Mouse (Mus musculus) neural tube, embryonic 13.5 days (tissue): Measurements from ENCODE around the gene Fgfr2. TPM values are rescaled to one million over a fixed set of nuclear protein-coding genes. Genes with fewer than 3 reads are reported as not detected.

Experiments
- ATAC-seq: fragments of 200-750 bp; cut with Nextera tagmentation; 2 replicates; pipeline ENCODE4 v1.8.0; 2017; ENCODE audit warnings: low read depth, mild to moderate bottlenecking, moderate TSS enrichment, moderate library complexity
- H3K27ac ChIP-seq: fragments of 300-500 bp; sonication (generic); replicated peaks from 2 replicates; pipeline ENCODE4 v1.5.1; 2015; ENCODE audit warnings: moderate library complexity, mild to moderate bottlenecking, inconsistent platforms
- H3K27me3 ChIP-seq: fragments of 300-500 bp; sonication (generic); 2 replicates; pipeline ENCODE4 v1.6.1; 2015; ENCODE audit warnings: mild to moderate bottlenecking, inconsistent platforms
- H3K36me3 ChIP-seq: fragments of 300-500 bp; sonication (generic); 2 replicates; pipeline ENCODE4 v1.6.1; 2015; ENCODE audit warnings: mild to moderate bottlenecking, inconsistent platforms
- H3K4me1 ChIP-seq: fragments of 300-500 bp; sonication (generic); replicated peaks from 2 replicates; pipeline ENCODE4 v1.6.1; 2015; ENCODE audit warnings: inconsistent platforms
- H3K4me2 ChIP-seq: fragments of 300-500 bp; sonication (generic); 2 replicates; pipeline ENCODE4 v1.6.1; 2015; ENCODE audit warnings: inconsistent platforms, mild to moderate bottlenecking, moderate library complexity
- H3K4me3 ChIP-seq: fragments of 300-500 bp; sonication (generic); 2 replicates; pipeline ENCODE4 v1.5.1; 2015; ENCODE audit warnings: mild to moderate bottlenecking, inconsistent platforms
- H3K9ac ChIP-seq: fragments of 300-500 bp; sonication (generic); 2 replicates; pipeline ENCODE4 v1.6.1; 2015; ENCODE audit warnings: moderate library complexity, mild to moderate bottlenecking, inconsistent platforms
- H3K9me3 ChIP-seq: fragments of 300-500 bp; sonication (generic); 2 replicates; pipeline ENCODE4 v1.6.1; 2016; ENCODE audit warnings: inconsistent platforms
- WGBS: fragments of 180-500 bp; shearing (Covaris S2); methylation state at CpG from one replicate; pipeline ENCODE4 v1.1.7; 2015; 5-methylcytosine and 5-hydroxymethylcytosine counted together
- polyA plus RNA-seq: library from polyadenylated mRNA; unstranded; fragments of >200 nt; fragmentation: Nextera tagmentation; extraction: Ambion mirVana; gene quantifications from 2 replicates; pipeline ENCODE4 v1.2.1, GENCODE M21; 2015

Gene Fgfr2
- polyA plus RNA-seq, 1 experiment from 2014 or later, result 22.9 TPM

GRCm38 (mm10) chr7:132154368-132154961 lies 968.7 kb downstream of the Fgfr2 start, which contains the start of gene Cpxm2:
Cpxm2 (minus strand) TSS chr7:132154739.
- no peak for ATAC-seq
- WGBS, result 3% methylated on average over 42 of the region's 43 CpGs
- H3K27ac ChIP-seq, result no peak within 1 kb of the TSS

GRCm38 (mm10) chr7:132153725-132154147 lies 969.4 kb downstream of the Fgfr2 start:
- no peak for ATAC-seq
- Histone ChIP-seq H3K9me3 (no peaks in the 10 kb centered on the region), H3K36me3 (no peaks in the 10 kb centered on the region), H3K4me3 (peak overlapping the region; percentile 34; the same call in 1 of the 2 replicates), H3K27me3 (peaks cover 36% of the 10 kb centered on the region), H3K4me2 (peak overlapping the region; percentile 70), H3K4me1 (peaks cover 28% of the 10 kb centered on the region), H3K27ac (no peak overlapping the region), H3K9ac (no peak overlapping the region)
- 30% methylated on average over 6 of the region's 6 CpGs for whole genome bisulfite sequencing

More at GRCm38 (mm10) chr7:132154368-132154961, 968.7 kb downstream of the Fgfr2 start, which contains the start of gene Cpxm2:
- H3K4me2 ChIP-seq, result peak within 1 kb of the TSS; percentile 70
- H3K36me3 ChIP-seq, result no peaks in the 10 kb centered on the region
- H3K9ac ChIP-seq, result peak within 1 kb of the TSS; percentile 66
- H3K4me1 ChIP-seq, result peaks cover 28% of the 10 kb centered on the region
- no peaks in the 10 kb centered on the region for H3K9me3 ChIP-seq
- H3K27me3 ChIP-seq, result peaks cover 36% of the 10 kb centered on the region
- peak within 1 kb of the TSS; percentile 34 for H3K4me3 ChIP-seq

GRCm38 (mm10) chr7:132145227-132145800 lies 977.8 kb downstream of the Fgfr2 start:
- H3K4me2 ChIP-seq, result no peak overlapping the region
- H3K36me3 ChIP-seq, result no peaks in the 10 kb centered on the region
- H3K9ac ChIP-seq, result no peak overlapping the region
- H3K27me3 ChIP-seq, result no peaks in the 10 kb centered on the region
- ATAC-seq, result no peak
- H3K4me1 ChIP-seq, result no peaks in the 10 kb centered on the region
- no peak overlapping the region for H3K27ac ChIP-seq
- H3K9me3 ChIP-seq, result no peaks in the 10 kb centered on the region
- 80% methylated on average over 15 of the region's 15 CpGs for WGBS
- H3K4me3 ChIP-seq, result no peak overlapping the region

DNA sequence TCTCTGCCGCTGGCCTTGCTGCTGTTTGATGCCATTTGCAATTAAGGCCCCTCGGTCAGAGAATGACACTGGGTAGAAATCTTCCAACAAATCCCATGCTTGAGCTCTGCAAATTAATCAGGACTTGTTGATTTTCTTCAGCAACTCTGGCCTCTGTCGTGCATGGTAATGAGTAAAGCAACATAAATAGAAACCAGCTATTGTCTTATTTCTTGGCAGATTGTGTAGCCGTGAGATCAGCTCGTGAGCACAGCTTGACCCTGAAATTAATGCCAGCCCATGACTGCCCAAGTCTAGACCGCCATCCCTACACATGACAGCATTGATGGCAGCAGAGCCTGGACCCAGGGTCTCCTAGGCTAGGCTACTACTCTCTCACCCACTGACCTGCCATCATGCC lies 994.5 kb downstream of the Fgfr2 start:
- 65% methylated on average over 6 of the region's 6 CpGs for WGBS
- Histone ChIP-seq H3K36me3 (no peaks in the 10 kb centered on the region), H3K4me3 (no peak overlapping the region), H3K27me3 (no peaks in the 10 kb centered on the region), H3K9me3 (no peaks in the 10 kb centered on the region), H3K9ac (no peak overlapping the region), H3K27ac (no peak overlapping the region), H3K4me1 (peaks cover 3% of the 10 kb centered on the region; the same call in 1 of the 2 replicates), H3K4me2 (no peak overlapping the region)
- no peak for ATAC-seq

DNA sequence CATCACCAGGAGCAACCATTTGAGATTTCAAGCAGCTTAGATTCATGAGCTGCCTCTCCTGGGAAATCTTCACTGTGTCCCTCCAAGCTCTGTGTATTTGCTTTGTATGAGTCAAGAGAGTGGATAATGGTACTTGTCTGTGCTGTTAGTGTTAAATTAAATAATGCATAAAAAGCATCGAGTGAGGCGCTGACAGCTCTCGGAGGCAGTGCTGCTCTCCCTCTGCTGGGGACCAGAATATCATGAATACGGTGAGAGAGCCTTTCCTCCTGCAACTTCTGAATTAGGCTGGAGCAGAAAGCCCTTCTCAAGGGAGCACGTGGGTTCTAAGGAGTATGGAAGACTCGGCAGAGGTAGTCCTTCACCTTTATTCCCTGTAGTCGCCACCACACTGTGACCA lies 998.2 kb downstream of the Fgfr2 start:
- ATAC-seq, result no peak
- peaks cover 3% of the 10 kb centered on the region; the same call in 1 of the 2 replicates for H3K4me1 ChIP-seq
- no peak overlapping the region for H3K4me2 ChIP-seq
- H3K27me3 ChIP-seq, result no peaks in the 10 kb centered on the region
- H3K4me3 ChIP-seq, result no peak overlapping the region
- no peaks in the 10 kb centered on the region for H3K9me3 ChIP-seq
- no peak overlapping the region for H3K27ac ChIP-seq
- no peaks in the 10 kb centered on the region for H3K36me3 ChIP-seq
- 66% methylated on average over 7 of the region's 7 CpGs for WGBS
- H3K9ac ChIP-seq, result no peak overlapping the region

- no peak overlapping the region for H3K4me2 ChIP-seq
- no peak overlapping the region for H3K4me3 ChIP-seq
- no peaks in the 10 kb centered on the region for H3K36me3 ChIP-seq
- no peaks in the 10 kb centered on the region for H3K9me3 ChIP-seq
- no peaks in the 10 kb centered on the region for H3K27me3 ChIP-seq
- no peak for ATAC-seq
- no peak overlapping the region for H3K27ac ChIP-seq
- H3K9ac ChIP-seq, result no peak overlapping the region
- H3K4me1 ChIP-seq, result peaks cover 4% of the 10 kb centered on the region; the same call in 1 of the 2 replicates
- WGBS, result 85% methylated on average over 7 of the region's 7 CpGs
Observed at GRCm38 (mm10) chr7:132123211-132123610, 999.9 kb downstream of the Fgfr2 start.

- Histone ChIP-seq H3K4me3 (no peak overlapping the region), H3K27ac (no peak overlapping the region), H3K27me3 (no peaks in the 10 kb centered on the region), H3K4me2 (no peak overlapping the region), H3K9ac (no peak overlapping the region), H3K4me1 (peaks cover 9% of the 10 kb centered on the region; the same call in 1 of the 2 replicates), H3K36me3 (no peaks in the 10 kb centered on the region), H3K9me3 (no peaks in the 10 kb centered on the region)
- ATAC-seq, result no peak
- 84% methylated on average over 4 of the region's 4 CpGs for WGBS
Observed at GRCm38 (mm10) chr7:132119817-132120216, 1003.3 kb downstream of the Fgfr2 start.

DNA sequence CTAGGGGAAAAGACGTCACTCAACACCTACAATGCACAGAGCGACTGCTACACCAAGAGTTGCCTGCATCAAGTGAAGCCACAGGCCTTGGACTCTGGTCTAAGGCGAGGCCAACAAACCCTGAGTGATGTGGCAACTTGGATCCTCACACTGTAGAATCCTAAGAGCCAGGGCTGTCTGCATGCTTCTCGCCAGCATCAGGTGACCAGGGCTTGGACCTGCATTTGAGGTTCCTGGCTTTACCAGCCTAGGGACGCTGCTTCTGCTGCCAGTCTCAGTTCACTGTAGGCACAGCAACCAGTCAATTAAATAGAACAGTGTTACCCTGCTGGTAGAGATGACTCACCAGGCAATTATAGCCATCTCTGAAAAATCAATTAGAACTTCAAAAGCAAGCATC lies 1011.4 kb downstream of the Fgfr2 start:
- Histone ChIP-seq H3K27me3 (no peaks in the 10 kb centered on the region), H3K9ac (no peak overlapping the region), H3K4me1 (no peaks in the 10 kb centered on the region; the same call in 1 of the 2 replicates), H3K9me3 (no peaks in the 10 kb centered on the region), H3K4me2 (no peak overlapping the region), H3K4me3 (no peak overlapping the region), H3K36me3 (no peaks in the 10 kb centered on the region), H3K27ac (no peak overlapping the region)
- 60% methylated on average over 5 of the region's 5 CpGs for WGBS
- no peak for ATAC-seq

DNA sequence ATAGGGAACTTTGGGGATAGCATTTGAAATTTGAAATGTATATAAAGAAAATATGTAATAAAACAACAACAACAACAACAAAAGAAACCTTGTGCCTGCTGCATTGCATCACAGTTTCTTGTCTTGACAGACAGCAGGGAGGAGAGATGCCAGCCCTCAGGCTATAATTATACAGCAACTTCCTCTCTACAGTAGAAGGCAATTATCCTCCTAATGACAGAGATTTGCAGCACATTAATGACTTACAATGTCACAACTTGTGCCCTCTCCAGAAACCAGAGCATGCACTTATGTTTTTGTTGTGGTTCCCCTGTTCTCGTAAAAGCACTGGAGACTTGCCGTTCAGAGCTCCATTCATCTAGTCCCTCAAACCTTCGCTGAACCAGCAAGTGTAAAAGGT lies 1012.8 kb downstream of the Fgfr2 start:
- no peaks in the 10 kb centered on the region; the same call in 1 of the 2 replicates for H3K4me1 ChIP-seq
- no peak overlapping the region for H3K4me2 ChIP-seq
- H3K9me3 ChIP-seq, result no peaks in the 10 kb centered on the region
- no peak overlapping the region for H3K27ac ChIP-seq
- WGBS, result 66% methylated on average over 3 of the region's 3 CpGs
- ATAC-seq, result no peak
- no peak overlapping the region for H3K9ac ChIP-seq
- H3K27me3 ChIP-seq, result no peaks in the 10 kb centered on the region
- no peak overlapping the region for H3K4me3 ChIP-seq
- no peaks in the 10 kb centered on the region for H3K36me3 ChIP-seq

DNA sequence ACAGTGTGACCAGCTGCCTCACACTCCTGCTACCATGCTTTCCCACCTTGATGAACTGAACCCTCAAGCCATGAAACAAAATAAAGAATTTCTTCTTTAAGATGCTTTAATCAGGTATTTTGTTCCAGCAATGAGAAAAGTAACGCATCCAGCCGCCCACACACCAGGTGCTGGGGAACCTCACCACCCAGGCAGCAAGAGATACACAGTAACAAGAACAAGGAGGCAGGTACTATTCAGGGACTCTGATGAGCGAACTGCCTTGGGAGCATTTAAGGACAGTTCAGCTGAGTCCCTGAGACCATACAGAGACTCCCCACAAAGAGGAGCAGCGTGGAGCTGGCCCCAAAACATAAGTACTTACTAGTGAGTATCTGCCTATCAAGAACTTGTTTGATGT lies 1016.3 kb downstream of the Fgfr2 start:
- WGBS, result 87% methylated on average over 4 of the region's 4 CpGs
- Histone ChIP-seq H3K4me1 (no peaks in the 10 kb centered on the region; the same call in 1 of the 2 replicates), H3K4me2 (no peak overlapping the region), H3K27me3 (no peaks in the 10 kb centered on the region), H3K4me3 (no peak overlapping the region), H3K9me3 (no peaks in the 10 kb centered on the region), H3K9ac (no peak overlapping the region), H3K27ac (no peak overlapping the region), H3K36me3 (no peaks in the 10 kb centered on the region)
- ATAC-seq, result no peak

GRCm38 (mm10) chr7:132105326-132105725 lies 1017.8 kb downstream of the Fgfr2 start:
- Histone ChIP-seq H3K36me3 (no peaks in the 10 kb centered on the region), H3K4me2 (no peak overlapping the region), H3K4me3 (no peak overlapping the region), H3K27me3 (no peaks in the 10 kb centered on the region), H3K9me3 (no peaks in the 10 kb centered on the region), H3K27ac (no peak overlapping the region), H3K9ac (no peak overlapping the region), H3K4me1 (no peaks in the 10 kb centered on the region; the same call in 1 of the 2 replicates)
- 78% methylated on average over 4 of the region's 4 CpGs for WGBS
- no peak for ATAC-seq

DNA sequence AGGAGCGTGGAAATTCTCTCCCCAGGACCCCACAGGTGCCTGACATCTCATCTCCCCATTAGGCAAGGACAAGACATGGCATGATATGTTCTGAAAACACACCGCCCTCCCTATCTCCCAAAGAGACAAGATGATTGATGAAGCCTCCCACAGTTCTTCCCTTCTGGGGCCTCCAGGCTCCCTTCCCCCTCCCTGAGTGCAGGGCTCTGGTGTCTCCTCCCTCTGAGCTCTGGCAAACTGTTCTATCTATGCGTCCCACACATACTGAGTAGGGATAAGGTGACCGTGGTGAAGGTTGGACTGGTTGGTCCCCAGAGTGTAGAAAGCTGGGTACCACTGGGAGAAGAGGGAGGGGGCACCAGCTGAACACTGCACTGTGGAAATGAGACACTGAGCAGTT lies 1024.7 kb downstream of the Fgfr2 start:
- no peaks in the 10 kb centered on the region for H3K27me3 ChIP-seq
- no peak overlapping the region for H3K27ac ChIP-seq
- no peak overlapping the region for H3K4me3 ChIP-seq
- H3K9me3 ChIP-seq, result 0 out of 2 replicates have a peak, but pooled peaks cover 6% of the 10 kb centered on the region
- no peak for ATAC-seq
- no peaks in the 10 kb centered on the region for H3K36me3 ChIP-seq
- 81% methylated on average over 4 of the region's 4 CpGs for WGBS
- no peaks in the 10 kb centered on the region for H3K4me1 ChIP-seq
- H3K4me2 ChIP-seq, result no peak overlapping the region
- H3K9ac ChIP-seq, result no peak overlapping the region
